Mouse (Mus musculus) hindbrain, embryonic 10.5 days (tissue): ENCODE measurements at regions not wholly inside any gene's neighbourhood (a gene's known extent, or its start where the extent isn't known, plus 50 kb on each side); places are given as distances from the start of the nearest gene placed in this dataset.
A peak's percentile ranks its signal among the peaks of the same experiment; 100 is the strongest.

ENCODE experiments used
- DNase-seq: peaks from one replicate; pipeline ENCODE4 v3.0.0-alpha.2; 2017; ENCODE audit warnings: low spot score
- H3K27ac ChIP-seq: fragments of 300-500 bp; sonication (generic); 2 replicates; pipeline ENCODE4 v1.5.1; 2016; ENCODE audit warnings: mild to moderate bottlenecking, moderate library complexity
- H3K27me3 ChIP-seq: fragments of 300-500 bp; sonication (generic); 2 replicates; pipeline ENCODE4 v1.6.1; 2016; ENCODE audit warnings: mild to moderate bottlenecking; ENCODE audit not compliant: poor library complexity, insufficient read depth, severe bottlenecking
- H3K36me3 ChIP-seq: fragments of 300-500 bp; sonication (generic); 2 replicates; pipeline ENCODE4 v1.6.1; 2016; ENCODE audit warnings: mild to moderate bottlenecking, moderate library complexity
- H3K4me1 ChIP-seq: fragments of 300-500 bp; sonication (generic); replicated peaks from 2 replicates; pipeline ENCODE4 v1.6.1; 2016; ENCODE audit warnings: mild to moderate bottlenecking
- H3K4me3 ChIP-seq: fragments of 300-500 bp; sonication (generic); 2 replicates; pipeline ENCODE4 v1.5.1; 2016; ENCODE audit warnings: mild to moderate bottlenecking, moderate library complexity
- H3K9me3 ChIP-seq: fragments of 300-500 bp; sonication (generic); 2 replicates; pipeline ENCODE4 v1.6.1; 2016; ENCODE audit warnings: mild to moderate bottlenecking, moderate library complexity
- WGBS: fragments of 180-500 bp; shearing (Covaris S2); methylation state at CpG from one replicate; pipeline ENCODE4 v1.1.7; 2016; 5-methylcytosine and 5-hydroxymethylcytosine counted together

GRCm38 (mm10) chr19:26472659-26473058 lies 132.2 kb upstream of the Smarca2 start:
- H3K9me3 ChIP-seq = no peaks in the 10 kb centered on the region
- DNase-seq = no peak
- no peak overlapping the region for H3K27ac ChIP-seq
- H3K4me3 ChIP-seq = no peak overlapping the region
- H3K27me3 ChIP-seq = no peaks in the 10 kb centered on the region
- peaks cover 21% of the 10 kb centered on the region for H3K4me1 ChIP-seq
- no peaks in the 10 kb centered on the region for H3K36me3 ChIP-seq
- WGBS = 88% methylated on average over 1 of the region's 1 CpGs

GRCm38 (mm10) chr19:26473211-26473610 lies 131.6 kb upstream of the Smarca2 start:
- Histone ChIP-seq H3K27me3 (no peaks in the 10 kb centered on the region), H3K4me3 (no peak overlapping the region), H3K27ac (no peak overlapping the region), H3K4me1 (peaks cover 25% of the 10 kb centered on the region), H3K9me3 (no peaks in the 10 kb centered on the region), H3K36me3 (no peaks in the 10 kb centered on the region)
- 90% methylated on average over 3 of the region's 3 CpGs for WGBS
- DNase-seq = no peak

- DNase-seq = no peak
- Histone ChIP-seq H3K27me3 (no peaks in the 10 kb centered on the region), H3K36me3 (no peaks in the 10 kb centered on the region), H3K27ac (no peak overlapping the region), H3K9me3 (no peaks in the 10 kb centered on the region), H3K4me1 (peaks cover 30% of the 10 kb centered on the region), H3K4me3 (no peak overlapping the region)
- WGBS = 76% methylated on average over 2 of the region's 2 CpGs
These were observed 129.7 kb upstream of the Smarca2 start for GRCm38 (mm10) chr19:26475197-26475596.

GRCm38 (mm10) chr19:26475754-26476153 lies 129.1 kb upstream of the Smarca2 start:
- WGBS = 36% methylated on average over 2 of the region's 2 CpGs

GRCm38 (mm10) chr19:26478055-26478737 lies 126.7 kb upstream of the Smarca2 start:
- peak; percentile 11 for DNase-seq
- WGBS = 38% methylated on average over 16 of the region's 16 CpGs
- Histone ChIP-seq H3K27ac (no peak overlapping the region), H3K9me3 (no peaks in the 10 kb centered on the region), H3K27me3 (no peaks in the 10 kb centered on the region), H3K4me1 (peaks cover 30% of the 10 kb centered on the region), H3K4me3 (peak overlapping the region; percentile 13; the same call in 1 of the 2 replicates), H3K36me3 (no peaks in the 10 kb centered on the region)

More at GRCm38 (mm10) chr19:26475754-26476153, 129.1 kb upstream of the Smarca2 start:
- no peaks in the 10 kb centered on the region for H3K36me3 ChIP-seq
- DNase-seq = no peak
- H3K27me3 ChIP-seq = no peaks in the 10 kb centered on the region
- H3K4me1 ChIP-seq = peaks cover 30% of the 10 kb centered on the region
- H3K4me3 ChIP-seq = no peak overlapping the region
- 0 out of 2 replicates have a peak overlapping the region, but pooled peaks have one; percentile 6 for H3K27ac ChIP-seq
- no peaks in the 10 kb centered on the region for H3K9me3 ChIP-seq

GRCm38 (mm10) chr19:26484322-26484721 lies 120.5 kb upstream of the Smarca2 start:
- Histone ChIP-seq H3K4me3 (no peak overlapping the region), H3K4me1 (no peaks in the 10 kb centered on the region), H3K27ac (no peak overlapping the region), H3K9me3 (no peaks in the 10 kb centered on the region), H3K27me3 (no peaks in the 10 kb centered on the region), H3K36me3 (no peaks in the 10 kb centered on the region)
- WGBS = 67% methylated on average over 3 of the region's 3 CpGs
- no peak for DNase-seq

- 77% methylated on average over 2 of the region's 2 CpGs for WGBS
- Histone ChIP-seq H3K4me1 (no peaks in the 10 kb centered on the region), H3K4me3 (no peak overlapping the region), H3K9me3 (0 out of 2 replicates have a peak, but pooled peaks cover 2% of the 10 kb centered on the region), H3K27ac (no peak overlapping the region), H3K36me3 (no peaks in the 10 kb centered on the region), H3K27me3 (no peaks in the 10 kb centered on the region)
- DNase-seq = no peak
These were observed 112.0 kb upstream of the Smarca2 start for GRCm38 (mm10) chr19:26492806-26493205.

GRCm38 (mm10) chr19:26501064-26501463 lies 103.8 kb upstream of the Smarca2 start:
- DNase-seq = no peak
- no peaks in the 10 kb centered on the region for H3K9me3 ChIP-seq
- no peak overlapping the region for H3K4me3 ChIP-seq
- no peaks in the 10 kb centered on the region for H3K4me1 ChIP-seq
- H3K27ac ChIP-seq = no peak overlapping the region
- no peaks in the 10 kb centered on the region for H3K27me3 ChIP-seq
- H3K36me3 ChIP-seq = no peaks in the 10 kb centered on the region

- DNase-seq = no peak
- 96% methylated on average over 2 of the region's 2 CpGs for WGBS
These were observed 100.8 kb upstream of the Smarca2 start for GRCm38 (mm10) chr19:26504027-26504426.

GRCm38 (mm10) chr19:26506802-26507201 lies 98.0 kb upstream of the Smarca2 start:
- no peaks in the 10 kb centered on the region for H3K36me3 ChIP-seq
- DNase-seq = no peak
- H3K27ac ChIP-seq = no peak overlapping the region
- no peak overlapping the region for H3K4me3 ChIP-seq
- H3K9me3 ChIP-seq = no peaks in the 10 kb centered on the region
- H3K4me1 ChIP-seq = no peaks in the 10 kb centered on the region
- H3K27me3 ChIP-seq = no peaks in the 10 kb centered on the region
- WGBS = 75% methylated on average over 1 of the region's 1 CpGs

More at GRCm38 (mm10) chr19:26504027-26504426, 100.8 kb upstream of the Smarca2 start:
- H3K4me1 ChIP-seq = no peaks in the 10 kb centered on the region
- H3K4me3 ChIP-seq = no peak overlapping the region
- no peaks in the 10 kb centered on the region for H3K9me3 ChIP-seq
- H3K36me3 ChIP-seq = no peaks in the 10 kb centered on the region
- H3K27ac ChIP-seq = no peak overlapping the region
- H3K27me3 ChIP-seq = no peaks in the 10 kb centered on the region

- H3K36me3 ChIP-seq = no peaks in the 10 kb centered on the region
- no peak overlapping the region for H3K4me3 ChIP-seq
- H3K27me3 ChIP-seq = no peaks in the 10 kb centered on the region
- H3K4me1 ChIP-seq = no peaks in the 10 kb centered on the region
- no peak overlapping the region for H3K27ac ChIP-seq
- H3K9me3 ChIP-seq = no peaks in the 10 kb centered on the region
- no peak for DNase-seq
- WGBS = 84% methylated on average over 11 of the region's 11 CpGs
These were observed 96.9 kb upstream of the Smarca2 start for GRCm38 (mm10) chr19:26507986-26508385.

- Histone ChIP-seq H3K36me3 (no peaks in the 10 kb centered on the region), H3K9me3 (no peaks in the 10 kb centered on the region), H3K4me1 (no peaks in the 10 kb centered on the region), H3K27ac (no peak overlapping the region), H3K4me3 (no peak overlapping the region), H3K27me3 (no peaks in the 10 kb centered on the region)
- 78% methylated on average over 7 of the region's 7 CpGs for WGBS
- DNase-seq = no peak
These were observed 96.2 kb upstream of the Smarca2 start for GRCm38 (mm10) chr19:26508616-26509015.

GRCm38 (mm10) chr19:26509240-26509639 lies 95.6 kb upstream of the Smarca2 start:
- H3K27me3 ChIP-seq = no peaks in the 10 kb centered on the region
- no peak for DNase-seq
- H3K4me1 ChIP-seq = no peaks in the 10 kb centered on the region
- H3K4me3 ChIP-seq = no peak overlapping the region
- 90% methylated on average over 2 of the region's 2 CpGs for WGBS
- no peaks in the 10 kb centered on the region for H3K9me3 ChIP-seq
- H3K27ac ChIP-seq = no peak overlapping the region
- H3K36me3 ChIP-seq = no peaks in the 10 kb centered on the region

- H3K9me3 ChIP-seq = no peaks in the 10 kb centered on the region
- no peak overlapping the region for H3K4me3 ChIP-seq
- WGBS = 82% methylated on average over 12 of the region's 12 CpGs
- no peaks in the 10 kb centered on the region for H3K27me3 ChIP-seq
- H3K27ac ChIP-seq = no peak overlapping the region
- no peak for DNase-seq
- H3K4me1 ChIP-seq = no peaks in the 10 kb centered on the region
- H3K36me3 ChIP-seq = no peaks in the 10 kb centered on the region
These were observed 94.7 kb upstream of the Smarca2 start for GRCm38 (mm10) chr19:26510185-26510584.
